Comparison of ENCODE assay signal across 8 mouse cellular contexts in the genomic region with DNA sequence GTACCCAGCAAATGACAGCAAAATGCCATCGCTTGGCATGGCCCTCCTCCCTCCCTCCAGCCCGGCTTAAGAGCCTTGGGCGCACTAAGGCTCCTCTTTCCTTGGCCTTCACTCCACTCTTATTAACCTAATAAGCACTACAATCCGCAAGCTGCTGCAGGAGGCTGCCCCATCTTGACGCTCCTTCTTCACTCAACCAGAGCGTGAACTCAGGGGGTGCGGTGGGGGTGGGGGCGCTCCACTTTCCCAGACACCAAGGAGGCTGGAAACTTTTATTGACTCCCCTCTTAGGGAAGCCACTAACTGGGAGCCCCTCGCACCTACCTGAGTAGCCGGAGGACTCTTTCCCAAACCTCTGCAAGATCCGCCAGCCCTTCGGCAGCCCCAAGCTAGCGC. TPM values are rescaled to one million over a fixed set of nuclear protein-coding genes. Genes with fewer than 3 reads are reported as not detected.
A peak's percentile ranks its signal among the peaks of the same experiment; 100 is the strongest.
DNase-seq lines count a peak whose midpoint lies in the region; ATAC-seq lines count a peak whose summit lies in the region.

No protein-coding gene starts in this region.

- no peaks in the 10 kb centered on the region for H3K27me3 ChIP-seq in embryonic facial prominence, embryonic 10.5 days (replicated peaks; ENCODE audit: low read depth, poor library complexity, severe bottlenecking)
- H3K27me3 ChIP-seq in hindbrain, embryonic 16.5 days (replicated peaks; ENCODE audit: control insufficient read depth, insufficient read depth, low read length) = no peaks in the 10 kb centered on the region
- H3K27me3 ChIP-seq in midbrain, embryonic 10.5 days (ENCODE audit: low read depth, poor library complexity, severe bottlenecking) = no peaks in the 10 kb centered on the region

- peak overlapping the region; percentile 89 for H3K9ac ChIP-seq in hindbrain, embryonic 16.5 days (ENCODE audit: low read depth, low read length)

- DNase-seq in gastrocnemius, postnatal 14 days = peak; percentile 8
- DNase-seq in gastrocnemius, adult 18-20 months (ENCODE audit: low spot score) = no peak
- DNase-seq in CD4-positive helper T cell, adult 2 months (ENCODE audit: low read depth, low spot score) = peak; percentile 11
- no peak for DNase-seq in embryonic facial prominence, embryonic 10.5 days (ENCODE audit: low spot score)
- DNase-seq in midbrain, embryonic 10.5 days (ENCODE audit: low spot score) = no peak
- DNase-seq in urinary bladder, postnatal 14 days (ENCODE audit: low spot score) = no peak
- no peak for DNase-seq in urinary bladder, postnatal 10 days (ENCODE audit: low spot score)

- peak overlapping the region; percentile 90 for H3K4me2 ChIP-seq in hindbrain, embryonic 16.5 days (ENCODE audit: low read length)

- peaks cover 9% of the 10 kb centered on the region; the same call in 1 of the 2 replicates for H3K36me3 ChIP-seq in embryonic facial prominence, embryonic 10.5 days (replicated peaks)
- no peaks in the 10 kb centered on the region for H3K36me3 ChIP-seq in hindbrain, embryonic 16.5 days (ENCODE audit: control insufficient read depth, insufficient read depth, low read length)
- 0 out of 2 replicates have a peak, but pooled peaks cover 5% of the 10 kb centered on the region for H3K36me3 ChIP-seq in midbrain, embryonic 10.5 days

- peak overlapping the region; percentile 89 for H3K27ac ChIP-seq in embryonic facial prominence, embryonic 10.5 days (replicated peaks)
- peak overlapping the region; percentile 79 for H3K27ac ChIP-seq in hindbrain, embryonic 16.5 days (ENCODE audit: low read depth, low read length)
- peak overlapping the region; percentile 88 for H3K27ac ChIP-seq in midbrain, embryonic 10.5 days (replicated peaks)

- intact Hi-C loops in gastrocnemius, postnatal 14 days (cut with DNase I; ENCODE audit: low total_unique reads) = loop anchor here (10.0 kb wide), 1 partner anchor 842 kb away; no protein-coding TSS in a partner anchor

- peaks cover 14% of the 10 kb centered on the region; the same call in 1 of the 2 replicates for H3K4me1 ChIP-seq in embryonic facial prominence, embryonic 10.5 days
- peaks cover 3% of the 10 kb centered on the region for H3K4me1 ChIP-seq in hindbrain, embryonic 16.5 days (ENCODE audit: control insufficient read depth, insufficient read depth, low read depth, low read length)
- peaks cover 17% of the 10 kb centered on the region for H3K4me1 ChIP-seq in midbrain, embryonic 10.5 days

- WGBS in embryonic facial prominence, embryonic 10.5 days = under 1% methylated on average over 13 of the region's 13 CpGs
- 0% methylated on average over 13 of the region's 13 CpGs for WGBS in hindbrain, embryonic 16.5 days
- WGBS in midbrain, embryonic 10.5 days = 0% methylated on average over 13 of the region's 13 CpGs

- no peak for ATAC-seq in hindbrain, embryonic 16.5 days

- H3K9me3 ChIP-seq in embryonic facial prominence, embryonic 10.5 days = no peaks in the 10 kb centered on the region
- H3K9me3 ChIP-seq in hindbrain, embryonic 16.5 days (ENCODE audit: control insufficient read depth, low read length) = no peaks in the 10 kb centered on the region
- H3K9me3 ChIP-seq in midbrain, embryonic 10.5 days (replicated peaks) = no peaks in the 10 kb centered on the region

- H3K4me3 ChIP-seq in embryonic facial prominence, embryonic 10.5 days = peak overlapping the region; percentile 84
- H3K4me3 ChIP-seq in hindbrain, embryonic 16.5 days (ENCODE audit: low read length) = peak overlapping the region; percentile 83
- peak overlapping the region; percentile 81 for H3K4me3 ChIP-seq in midbrain, embryonic 10.5 days

RNA-seq across cellular contexts. Expression of gene Tmtc3, which starts 0.5 kb away (rescaled TPM):
- 10 to 100 TPM in 1 of 2 experiments, 1 to 10 TPM in 1; 9.5 to 10.0 TPM for total RNA-seq in gastrocnemius, postnatal 14 days (2021)
- 10 to 100 TPM in 1 of 2 experiments, 1 to 10 TPM in 1; 9.0 to 11.3 TPM for total RNA-seq in gastrocnemius, adult 18-20 months (2021)
- 23.0 and 26.2 TPM in 2 replicates for polyA plus RNA-seq in embryonic facial prominence, embryonic 10.5 days (2016; fragmentation: Nextera tagmentation; extraction: Ambion mirVana)
- 9.0 and 11.3 TPM in 2 replicates for polyA plus RNA-seq in hindbrain, embryonic 16.5 days (2015; fragmentation: Nextera tagmentation; extraction: Ambion mirVana)
- polyA plus RNA-seq in midbrain, embryonic 10.5 days (2016; fragmentation: Nextera tagmentation; extraction: Ambion mirVana) = 17.4 and 19.1 TPM in 2 replicates

RNA-seq across cellular contexts. Expression of gene Cep290, which starts 0.7 kb away (rescaled TPM):
- 1 to 10 TPM; 1.8 to 1.9 TPM for total RNA-seq in gastrocnemius, postnatal 14 days (2021)
- 1 to 10 TPM; 3.2 to 4.1 TPM for total RNA-seq in gastrocnemius, adult 18-20 months (2021)
- 6.2 and 6.3 TPM in 2 replicates for polyA plus RNA-seq in embryonic facial prominence, embryonic 10.5 days (2016; fragmentation: Nextera tagmentation; extraction: Ambion mirVana)
- 5.8 and 6.3 TPM in 2 replicates for polyA plus RNA-seq in hindbrain, embryonic 16.5 days (2015; fragmentation: Nextera tagmentation; extraction: Ambion mirVana)
- polyA plus RNA-seq in midbrain, embryonic 10.5 days (2016; fragmentation: Nextera tagmentation; extraction: Ambion mirVana) = 5.0 and 5.8 TPM in 2 replicates

Comparison
In these comparisons a context has a peak if more than half of its experiments do, and no peak if none do; other contexts are left out.
1. DNase-seq: peak in gastrocnemius, postnatal 14 days (single experiment) and CD4-positive helper T cell, adult 2 months (single experiment); none in gastrocnemius, adult 18-20 months (single experiment), embryonic facial prominence, embryonic 10.5 days (single experiment), midbrain, embryonic 10.5 days (single experiment), urinary bladder, postnatal 14 days (single experiment) and urinary bladder, postnatal 10 days (single experiment).
2. Peak in every context shown above with its lines, with median percentiles within 50 percentile points of each other: H3K27ac ChIP-seq and H3K4me3 ChIP-seq.